Mouse (Mus musculus): ENCODE data around the gene Olfr196. TPM values are rescaled to one million over a fixed set of nuclear protein-coding genes. Genes with fewer than 3 reads are reported as not detected.
"Not testable (repeated sequence)": the region's sequence is repeated elsewhere in the genome, so short reads cannot be mapped to it uniquely, and the experiment has no call there.

Gene Olfr196
- total RNA-seq (2021), result not detected
- long read RNA-seq, experiment 1, result 0 reads
- long read RNA-seq, experiment 2, result 0 reads

DNA sequence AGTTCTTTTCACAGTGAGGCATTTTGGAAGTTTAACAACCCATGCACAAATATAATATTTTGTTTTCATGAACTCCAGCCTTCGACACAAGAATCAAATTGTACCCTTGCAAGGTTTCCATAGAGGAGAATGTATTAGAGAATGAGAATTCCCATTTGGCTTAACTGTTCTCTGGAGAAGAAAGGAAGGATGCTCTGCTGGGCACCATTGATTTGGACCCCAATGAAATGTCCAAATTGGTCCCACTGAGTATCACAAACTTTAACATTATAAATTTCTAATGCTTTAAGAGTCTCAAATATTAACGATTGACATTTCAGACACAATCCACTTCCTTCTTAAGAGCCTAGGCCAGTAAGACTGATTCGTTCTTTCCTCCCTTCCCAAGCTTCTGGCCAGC is at the start of gene Olfr196:
Olfr196 (minus strand) TSS at position 101 of the 400 bp plus-strand sequence.
- TF ChIP-seq CTCF (IDR thresholded peaks at IDR 0.05), result no peak
- Histone ChIP-seq H3K4me3 (no peak within 1 kb of the TSS), H3K27ac (no peak within 1 kb of the TSS)
- intact Hi-C loops (cut with DNase I), result no loop called here
- no peak for DNase-seq

- H3K27ac ChIP-seq; intact Hi-C loops (cut with DNase I); H3K4me3 ChIP-seq; DNase-seq: not testable (repeated sequence)
Measured at GRCm38 (mm10) chr16:59219667-59220066, 49.4 kb upstream of the Olfr196 start, which contains the start of gene Olfr199. Gene Olfr199 (minus strand): TSS chr16:59219767.

- H3K4me3 ChIP-seq; DNase-seq; H3K27ac ChIP-seq; intact Hi-C loops (cut with DNase I): not testable (repeated sequence)
Measured at GRCm38 (mm10) chr16:59217861-59218260, 47.6 kb upstream of the Olfr196 start.

- intact Hi-C loops (cut with DNase I); H3K4me3 ChIP-seq; H3K27ac ChIP-seq; DNase-seq: not testable (repeated sequence)
Measured at GRCm38 (mm10) chr16:59203433-59203832, 33.2 kb upstream of the Olfr196 start, which contains the start of gene Olfr198. Gene Olfr198 (minus strand): TSS chr16:59203533.

DNA sequence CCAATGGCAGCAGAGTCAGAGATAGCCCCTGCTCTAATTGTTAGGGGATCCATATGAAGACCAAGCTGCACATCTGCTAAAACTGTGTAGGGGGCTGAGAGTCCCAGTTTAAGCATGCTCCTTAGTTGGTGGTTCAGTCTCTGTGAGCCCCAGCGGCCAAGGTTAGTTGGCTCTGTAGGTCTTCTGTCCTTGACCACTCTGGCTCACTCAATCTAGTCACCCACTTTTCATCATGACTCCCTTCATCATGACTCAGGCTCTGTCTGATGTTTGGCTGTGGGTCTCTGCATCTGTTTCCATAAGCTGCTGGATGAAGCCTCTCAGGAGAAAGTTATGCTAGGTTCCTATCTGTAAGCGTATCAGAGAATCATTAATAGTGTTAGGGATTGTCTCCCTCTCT is 18.3 kb downstream of the Olfr196 start:
- intact Hi-C loops (cut with DNase I), result no loop called here
- no peak for TF ChIP-seq CTCF (IDR thresholded peaks at IDR 0.05)
- no peak for DNase-seq
- no peak overlapping the region for H3K27ac ChIP-seq
- no peak overlapping the region for H3K4me3 ChIP-seq

GRCm38 (mm10) chr16:59146746-59147145 is 23.5 kb downstream of the Olfr196 start, which contains the start of gene Olfr195:
Gene Olfr195 (plus strand): TSS chr16:59147046.
- no peak for TF ChIP-seq CTCF (IDR thresholded peaks at IDR 0.05)
- Histone ChIP-seq H3K27ac (no peak within 1 kb of the TSS), H3K4me3 (no peak within 1 kb of the TSS)
- intact Hi-C loops (cut with DNase I), result no loop called here
- DNase-seq, result no peak

GRCm38 (mm10) chr16:59141105-59141504 is 29.1 kb downstream of the Olfr196 start:
- intact Hi-C loops (cut with DNase I), result no loop called here
- no peak for TF ChIP-seq CTCF (IDR thresholded peaks at IDR 0.05)
- DNase-seq, result no peak

GRCm38 (mm10) chr16:59130740-59131139 is 39.5 kb downstream of the Olfr196 start:
- no peak overlapping the region for H3K4me3 ChIP-seq
- DNase-seq, result no peak
- intact Hi-C loops (cut with DNase I), result no loop called here
- TF ChIP-seq CTCF (IDR thresholded peaks at IDR 0.05), result no peak
- H3K27ac ChIP-seq, result no peak overlapping the region

More at GRCm38 (mm10) chr16:59141105-59141504, 29.1 kb downstream of the Olfr196 start:
- Histone ChIP-seq H3K27ac (no peak overlapping the region), H3K4me3 (no peak overlapping the region)

DNA sequence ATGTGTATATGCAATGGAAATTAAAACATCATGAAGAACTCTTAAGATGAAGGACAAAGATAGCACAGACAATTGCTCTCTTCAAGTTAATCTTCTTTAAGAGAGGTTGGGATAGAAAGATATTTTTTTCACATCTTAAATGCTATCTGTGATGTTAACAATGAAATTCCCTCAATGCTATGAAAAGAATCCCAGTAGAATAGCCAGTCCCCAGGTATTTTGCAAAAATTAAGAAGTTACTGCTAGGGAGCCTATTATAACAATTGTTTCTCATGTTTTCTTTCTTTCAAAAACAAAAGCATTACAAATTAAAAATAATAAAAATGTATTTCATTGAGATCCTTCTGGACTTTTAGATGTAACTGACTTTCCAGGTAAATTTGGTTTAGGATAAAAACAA is 49.3 kb downstream of the Olfr196 start, which contains the start of gene Olfr194:
Olfr194 (minus strand) TSS at position 101 of the 400 bp plus-strand sequence.
- no peak for TF ChIP-seq CTCF (IDR thresholded peaks at IDR 0.05)
- intact Hi-C loops (cut with DNase I), result no loop called here
- no peak for DNase-seq
- no peak within 1 kb of the TSS for H3K4me3 ChIP-seq
- H3K27ac ChIP-seq, result no peak within 1 kb of the TSS

Other genes starting within 250 kb of the Olfr196 start
- not detected for gene Olfr181, start 241.7 kb downstream of the Olfr196 start, total RNA-seq (2021)
- gene Olfr180, start 241.1 kb downstream of the Olfr196 start, total RNA-seq (2021), result not detected
- gene Olfr183, start 175.1 kb downstream of the Olfr196 start, total RNA-seq (2021), result not detected
- gene Olfr186, start 140.2 kb downstream of the Olfr196 start, total RNA-seq (2021), result not detected
- not detected for gene Olfr187, start 130.7 kb downstream of the Olfr196 start, total RNA-seq (2021)
- not detected for gene Olfr190, start 92.4 kb downstream of the Olfr196 start, total RNA-seq (2021)
- not detected for gene Olfr191, start 80.6 kb downstream of the Olfr196 start, total RNA-seq (2021)
- not detected for gene Olfr193, start 58.6 kb downstream of the Olfr196 start, total RNA-seq (2021)
- gene Olfr194, start 49.4 kb downstream of the Olfr196 start, total RNA-seq (2021), result not detected
- not detected for gene Olfr195, start 23.4 kb downstream of the Olfr196 start, total RNA-seq (2021)
- not detected for gene Olfr198, start 33.1 kb upstream of the Olfr196 start, total RNA-seq (2021)
- not detected for gene Olfr199, start 49.3 kb upstream of the Olfr196 start, total RNA-seq (2021)
- gene Olfr201, start 102.2 kb upstream of the Olfr196 start, total RNA-seq (2021), result not detected
- gene Olfr202, start 116.3 kb upstream of the Olfr196 start, total RNA-seq (2021), result not detected
- not detected for gene Olfr203, start 128.4 kb upstream of the Olfr196 start, total RNA-seq (2021)
- not detected for gene Olfr204, start 147.8 kb upstream of the Olfr196 start, total RNA-seq (2021)
- gene Olfr205, start 160.7 kb upstream of the Olfr196 start, total RNA-seq (2021), result not detected
- not detected for gene Olfr206, start 178.8 kb upstream of the Olfr196 start, total RNA-seq (2021)
- gene Olfr209, start 193.5 kb upstream of the Olfr196 start, total RNA-seq (2021), result not detected
- gene Gabrr3, start 236.9 kb upstream of the Olfr196 start, total RNA-seq (2021), result not detected

All from gastrocnemius, adult 2 months (tissue).